Mouse (Mus musculus) embryonic fibroblast, embryonic 13.5 days (primary cell): ENCODE data around the gene Hps1.

Source experiments
- CTCF ChIP-seq: IDR thresholded peaks from 2 replicates; pipeline ENCODE4 v1.5.1; 2011; ENCODE audit warnings: mild to moderate bottlenecking, control low read depth, low read length, moderate library complexity, borderline replicate concordance; ENCODE audit not compliant: insufficient read depth
- POLR2A ChIP-seq: IDR thresholded peaks from 2 replicates; pipeline ENCODE4 v1.6.1; 2011; ENCODE audit warnings: low read depth, mild to moderate bottlenecking, control low read depth, low read length, moderate library complexity

GRCm38 (mm10) chr19:42816261-42816660, 36.5 kb upstream of the Hps1 start:
- TF ChIP-seq CTCF (no peak), POLR2A (no peak)
